Mouse (Mus musculus) spleen, adult 12 weeks (tissue): ENCODE measurements around the gene Rassf7.
A peak's percentile ranks its signal among the peaks of the same experiment; 100 is the strongest.

ENCODE experiments used
- DNase-seq: peaks from one replicate; pipeline ENCODE4 v3.0.0; 2022; ENCODE audit warnings: low spot score

Rassf7 gene

GRCm38 (mm10) chr7:141215101-141215879, at the start of gene Rassf7:
Rassf7 (plus strand) TSS chr7:141215860.
- DNase-seq, result peak; percentile 95

GRCm38 (mm10) chr7:141167901-141168517, 47.7 kb upstream of the Rassf7 start:
- DNase-seq, result peak; percentile 42

- DNase-seq, result peak; percentile 61
These were observed 47.1 kb upstream of the Rassf7 start for GRCm38 (mm10) chr7:141168518-141168953.

- no peak for DNase-seq
These were observed 46.4 kb upstream of the Rassf7 start for GRCm38 (mm10) chr7:141169300-141169699.

- DNase-seq, result no peak
These were observed 45.8 kb upstream of the Rassf7 start for GRCm38 (mm10) chr7:141169866-141170265.

GRCm38 (mm10) chr7:141172116-141173006, 43.3 kb upstream of the Rassf7 start, which contains the start of gene Rnh1:
Rnh1 (minus strand) TSS chr7:141172857.
- peak; percentile 87 for DNase-seq

GRCm38 (mm10) chr7:141173323-141173850, 42.3 kb upstream of the Rassf7 start:
- DNase-seq, result no peak

- no peak for DNase-seq
These were observed 40.6 kb upstream of the Rassf7 start for GRCm38 (mm10) chr7:141175068-141175467.

- peak; percentile 77 for DNase-seq
These were observed 39.5 kb upstream of the Rassf7 start for GRCm38 (mm10) chr7:141176173-141176572.

- no peak for DNase-seq
These were observed 27.5 kb upstream of the Rassf7 start for GRCm38 (mm10) chr7:141188194-141188593.

- no peak for DNase-seq
These were observed 26.9 kb upstream of the Rassf7 start for GRCm38 (mm10) chr7:141188733-141189132.

- DNase-seq, result no peak
These were observed 25.4 kb upstream of the Rassf7 start for GRCm38 (mm10) chr7:141190220-141190619.

- no peak for DNase-seq
These were observed 24.6 kb upstream of the Rassf7 start for GRCm38 (mm10) chr7:141191036-141191435.

- no peak for DNase-seq
These were observed 23.6 kb upstream of the Rassf7 start for GRCm38 (mm10) chr7:141191796-141192685.

GRCm38 (mm10) chr7:141192776-141193347, 22.8 kb upstream of the Rassf7 start:
- DNase-seq, result no peak

GRCm38 (mm10) chr7:141193348-141193856, 22.3 kb upstream of the Rassf7 start:
- DNase-seq, result no peak

GRCm38 (mm10) chr7:141193948-141194347, 21.7 kb upstream of the Rassf7 start, which contains the start of the genes Hras and Lrrc56:
Hras (minus strand) TSS chr7:141194005.
Lrrc56 (plus strand) TSS chr7:141194157.
- peak; percentile 98 for DNase-seq

GRCm38 (mm10) chr7:141194409-141194808, 21.3 kb upstream of the Rassf7 start:
- no peak for DNase-seq

- peak; percentile 90 for DNase-seq
These were observed 20.8 kb upstream of the Rassf7 start for GRCm38 (mm10) chr7:141194830-141195229.

- no peak for DNase-seq
These were observed 19.9 kb upstream of the Rassf7 start for GRCm38 (mm10) chr7:141195754-141196153.
